Mouse (Mus musculus) midbrain, postnatal 0 days (tissue): ENCODE measurements around the gene Tube1. TPM values are rescaled to one million over a fixed set of nuclear protein-coding genes. Genes with fewer than 3 reads are reported as not detected.

Source experiments
- ATAC-seq: fragments of 200-750 bp; cut with Nextera tagmentation; 2 replicates; pipeline ENCODE4 v1.8.0; 2017; ENCODE audit warnings: moderate number of reproducible peaks, mild to moderate bottlenecking, moderate TSS enrichment, moderate library complexity; ENCODE audit not compliant: low FRiP score
- DNase-seq: peaks from one replicate; pipeline ENCODE4 v3.0.0-alpha.2; 2015; ENCODE audit warnings: low spot score
- H3K27ac ChIP-seq: fragments of 300-500 bp; sonication (generic); 2 replicates; pipeline ENCODE4 v1.5.1; 2014; ENCODE audit warnings: low read depth, mild to moderate bottlenecking, low read length, mixed read lengths
- H3K27me3 ChIP-seq: fragments of 300-500 bp; sonication (generic); 2 replicates; pipeline ENCODE4 v1.6.1; 2014; ENCODE audit warnings: low read length, control low read depth, mixed read lengths; ENCODE audit not compliant: insufficient read depth
- H3K36me3 ChIP-seq: fragments of 300-500 bp; sonication (generic); 2 replicates; pipeline ENCODE4 v1.6.1; 2014; ENCODE audit warnings: low read length, control low read depth, mixed read lengths; ENCODE audit not compliant: insufficient read depth
- H3K4me1 ChIP-seq: fragments of 300-500 bp; sonication (generic); 2 replicates; pipeline ENCODE4 v1.6.1; 2014; ENCODE audit warnings: mild to moderate bottlenecking, control low read depth, antibody characterized with exemption, low read length, mixed read lengths; ENCODE audit not compliant: insufficient read depth
- H3K4me2 ChIP-seq: fragments of 300-500 bp; sonication (generic); 2 replicates; pipeline ENCODE4 v1.6.1; 2014; ENCODE audit warnings: low read depth, mild to moderate bottlenecking, low read length, mixed read lengths; ENCODE audit not compliant: poor library complexity, severe bottlenecking
- H3K4me3 ChIP-seq: fragments of 300-500 bp; sonication (generic); 2 replicates; pipeline ENCODE4 v1.5.1; 2014; ENCODE audit warnings: low read depth, mild to moderate bottlenecking, low read length, moderate library complexity
- H3K9ac ChIP-seq: fragments of 300-500 bp; sonication (generic); replicated peaks from 2 replicates; pipeline ENCODE4 v1.6.1; 2014; ENCODE audit warnings: mild to moderate bottlenecking, low read length, moderate library complexity, mixed read lengths; ENCODE audit not compliant: poor library complexity, severe bottlenecking
- H3K9me3 ChIP-seq: fragments of 300-500 bp; sonication (generic); 2 replicates; pipeline ENCODE4 v1.6.1; 2016; ENCODE audit warnings: low read length, control low read depth
- CTCF ChIP-seq: IDR thresholded peaks from 2 replicates; pipeline ENCODE4 v1.5.1; 2016; ENCODE audit warnings: antibody characterized with exemption, mild to moderate bottlenecking
- WGBS: fragments of 180-500 bp; shearing (Covaris S2); extraction: QIAGEN DNeasy Blood & Tissue Kit; methylation state at CpG from one replicate; pipeline ENCODE4 v1.1.7; 2014; 5-methylcytosine and 5-hydroxymethylcytosine counted together
- polyA plus RNA-seq: library from polyadenylated mRNA; unstranded; fragments of >200 nt; fragmentation: Nextera tagmentation; extraction: Ambion mirVana; gene quantifications from 2 replicates; pipeline ENCODE4 v1.2.1, GENCODE M21; 2015
- total RNA-seq: library from RNA; depleted of rRNA; stranded (reverse); fragments of >200 nt; gene quantifications from 2 replicates; pipeline ENCODE4 v1.2.3, GENCODE M21; 2014

Gene Tube1
- total and polyA plus RNA-seq, 2 experiments from 2014 or later = 2.4 to 8.6 TPM

- WGBS = 96% methylated on average over 2 of the region's 2 CpGs
- Histone ChIP-seq H3K9ac (no peak overlapping the region), H3K36me3 (peaks cover 15% of the 10 kb centered on the region), H3K4me3 (no peak overlapping the region), H3K4me2 (no peak overlapping the region), H3K27me3 (no peaks in the 10 kb centered on the region), H3K4me1 (no peaks in the 10 kb centered on the region), H3K27ac (no peak overlapping the region), H3K9me3 (no peaks in the 10 kb centered on the region)
- TF ChIP-seq CTCF = no peak
- DNase-seq (no peak), ATAC-seq (no peak)
These were observed 7.6 kb downstream of the Tube1 start for GRCm38 (mm10) chr10:39141401-39141800.

- Histone ChIP-seq H3K4me3 (no peak overlapping the region), H3K36me3 (peaks cover 12% of the 10 kb centered on the region), H3K27ac (no peak overlapping the region), H3K4me1 (no peaks in the 10 kb centered on the region), H3K9ac (no peak overlapping the region), H3K27me3 (no peaks in the 10 kb centered on the region), H3K9me3 (no peaks in the 10 kb centered on the region), H3K4me2 (no peak overlapping the region)
- WGBS = 83% methylated on average over 12 of the region's 12 CpGs
- no peak for ATAC-seq
- no peak for DNase-seq
- no peak for TF ChIP-seq CTCF
These were observed 8.4 kb downstream of the Tube1 start for GRCm38 (mm10) chr10:39142216-39142615.

GRCm38 (mm10) chr10:39156719-39157118 lies 22.9 kb downstream of the Tube1 start:
- DNase-seq (no peak), ATAC-seq (no peak)
- WGBS = 95% methylated on average over 5 of the region's 5 CpGs
- Histone ChIP-seq H3K4me3 (no peak overlapping the region), H3K9ac (no peak overlapping the region), H3K9me3 (no peaks in the 10 kb centered on the region), H3K4me2 (no peak overlapping the region), H3K27ac (no peak overlapping the region), H3K4me1 (no peaks in the 10 kb centered on the region), H3K36me3 (no peaks in the 10 kb centered on the region), H3K27me3 (no peaks in the 10 kb centered on the region)
- TF ChIP-seq CTCF = no peak

GRCm38 (mm10) chr10:39157321-39157720 lies 23.5 kb downstream of the Tube1 start:
- no peak overlapping the region for H3K4me3 ChIP-seq
- H3K9ac ChIP-seq = no peak overlapping the region
- ATAC-seq (no peak), DNase-seq (no peak)
- H3K9me3 ChIP-seq = no peaks in the 10 kb centered on the region
- WGBS = 97% methylated on average over 1 of the region's 1 CpGs
- no peaks in the 10 kb centered on the region for H3K4me1 ChIP-seq
- H3K4me2 ChIP-seq = no peak overlapping the region
- no peak overlapping the region for H3K27ac ChIP-seq
- no peaks in the 10 kb centered on the region for H3K27me3 ChIP-seq
- no peak for TF ChIP-seq CTCF
- H3K36me3 ChIP-seq = no peaks in the 10 kb centered on the region

GRCm38 (mm10) chr10:39158306-39158705 lies 24.5 kb downstream of the Tube1 start:
- DNase-seq (no peak), ATAC-seq (no peak)
- Histone ChIP-seq H3K9me3 (no peaks in the 10 kb centered on the region), H3K9ac (no peak overlapping the region), H3K27me3 (no peaks in the 10 kb centered on the region), H3K4me2 (no peak overlapping the region), H3K27ac (no peak overlapping the region), H3K36me3 (no peaks in the 10 kb centered on the region), H3K4me1 (no peaks in the 10 kb centered on the region), H3K4me3 (no peak overlapping the region)
- 0 out of 2 replicates have a peak, but pooled peaks have one; percentile 20 for TF ChIP-seq CTCF
- WGBS = 64% methylated on average over 12 of the region's 12 CpGs

GRCm38 (mm10) chr10:39161406-39161805 lies 27.6 kb downstream of the Tube1 start:
- H3K27me3 ChIP-seq = no peaks in the 10 kb centered on the region
- H3K4me3 ChIP-seq = no peak overlapping the region
- no peak for TF ChIP-seq CTCF
- H3K9ac ChIP-seq = no peak overlapping the region
- DNase-seq (no peak), ATAC-seq (no peak)
- H3K4me1 ChIP-seq = peaks cover 7% of the 10 kb centered on the region
- no peak overlapping the region for H3K4me2 ChIP-seq
- 100% methylated on average over 1 of the region's 1 CpGs for WGBS
- H3K27ac ChIP-seq = no peak overlapping the region
- H3K9me3 ChIP-seq = no peaks in the 10 kb centered on the region
- no peaks in the 10 kb centered on the region for H3K36me3 ChIP-seq
